Mouse (Mus musculus): ENCODE measurements at regions not wholly inside any gene's neighbourhood (a gene's known extent, or its start where the extent isn't known, plus 50 kb on each side); places are given as distances from the start of the nearest gene placed in this dataset.

GRCm38 (mm10) chr13:89395851-89396250, 143.7 kb upstream of the Hapln1 start:
- no peak for TF ChIP-seq CTCF (conservative IDR thresholded peaks at IDR 0.05; ENCODE audit: insufficient read depth, insufficient read length, low read depth, low read length)
- TF ChIP-seq POLR2A (IDR thresholded peaks at IDR 0.05; ENCODE audit: low read depth, low read length) = no peak
